Mouse (Mus musculus) thymus, postnatal 36 days (tissue): ENCODE results near the gene Pwwp2b.
A peak's percentile ranks its signal among the peaks of the same experiment; 100 is the strongest.

Source experiments
- DNase-seq, 2 experiments: peaks; one replicate each; pipeline ENCODE4 v3.0.0; 2022; ENCODE audit warnings: mixed read lengths in 2 of 2

Pwwp2b gene

DNA sequence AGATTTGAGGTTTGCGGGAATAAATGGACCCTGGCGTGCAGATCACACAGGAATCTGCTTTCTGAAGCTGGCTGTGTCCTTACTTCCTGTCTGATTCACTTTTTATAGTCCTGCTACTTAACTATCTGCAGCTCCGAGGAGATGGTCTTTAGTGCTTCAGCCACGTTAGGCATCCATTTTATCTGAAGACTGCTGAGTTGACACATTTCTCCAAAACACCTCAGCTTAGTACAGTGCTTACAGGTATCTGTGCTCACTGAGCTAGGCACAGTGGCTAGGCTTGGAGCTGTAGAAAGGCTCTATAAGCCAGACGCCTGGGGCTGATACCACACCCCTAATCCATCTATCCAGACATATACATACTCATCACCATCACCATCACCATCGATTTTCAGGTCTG lies 17.4 kb downstream of the Pwwp2b start:
- DNase-seq = no peak

DNA sequence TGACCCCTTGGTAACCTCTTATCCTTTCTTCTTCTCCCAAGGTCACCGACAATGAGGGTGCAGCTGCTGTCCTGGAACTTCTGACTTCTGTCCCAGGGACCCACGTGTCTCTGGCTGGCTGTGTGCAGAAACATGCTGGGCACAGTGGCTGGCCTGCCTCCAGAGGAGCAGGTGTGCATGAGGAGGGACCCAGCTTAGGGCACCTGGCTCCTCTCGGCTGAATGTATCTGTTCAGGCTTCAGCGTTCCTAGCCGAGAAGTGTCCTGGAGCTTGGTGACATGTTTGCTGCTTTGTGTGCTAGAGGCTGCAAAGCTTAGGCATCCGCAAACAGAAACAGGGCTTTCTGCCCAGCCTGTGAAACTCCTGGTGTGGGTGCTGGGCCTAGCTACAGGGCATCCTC lies 18.1 kb downstream of the Pwwp2b start:
- DNase-seq = no peak

DNA sequence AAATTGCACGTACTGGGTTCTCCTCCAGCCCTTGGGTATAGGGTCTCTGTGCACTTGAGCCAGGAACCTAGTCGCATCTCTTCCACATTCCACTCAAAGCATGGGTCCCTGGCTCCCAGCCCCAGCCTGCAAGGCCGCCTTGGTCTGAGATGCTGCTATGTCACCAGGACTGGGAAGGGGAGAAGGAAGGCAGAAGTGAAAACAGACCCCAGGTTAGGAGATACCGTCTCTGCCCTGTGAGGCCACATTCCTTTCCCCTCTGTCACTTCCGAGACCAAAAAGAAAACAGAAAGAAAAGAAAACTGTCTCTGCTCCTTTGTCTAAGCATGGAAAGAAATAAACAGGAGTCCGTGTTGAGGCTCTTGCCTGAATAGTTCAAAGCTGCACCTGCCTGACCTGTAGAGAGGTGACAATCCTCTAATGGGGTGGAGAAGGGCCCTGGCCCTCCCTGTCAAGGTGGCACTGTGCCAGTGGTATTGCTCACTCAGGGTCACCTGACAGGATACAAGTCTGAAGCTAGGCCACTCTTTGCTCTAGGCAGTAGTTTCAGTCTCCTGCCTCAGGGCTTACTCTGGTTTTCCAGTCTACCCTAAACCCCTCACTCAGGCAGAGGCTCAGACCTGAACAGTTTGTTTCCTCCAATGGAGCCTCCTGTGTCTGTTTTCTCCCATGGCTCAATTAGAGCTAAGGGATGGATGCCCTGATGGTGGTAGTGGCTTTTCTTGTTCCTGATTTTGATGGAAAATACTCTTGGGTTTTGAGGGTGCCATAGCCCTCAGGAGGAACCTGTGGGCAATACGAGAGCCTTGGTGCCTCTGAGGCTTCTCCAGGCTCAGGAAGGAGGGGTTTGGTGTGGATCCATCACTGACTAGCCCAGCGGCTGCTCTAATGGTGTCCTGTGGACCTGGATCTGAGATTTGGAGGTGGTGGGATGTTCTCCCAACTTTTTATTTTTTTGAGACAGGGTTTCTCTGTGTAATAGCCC lies 18.9 kb downstream of the Pwwp2b start:
- DNase-seq = no peak

DNA sequence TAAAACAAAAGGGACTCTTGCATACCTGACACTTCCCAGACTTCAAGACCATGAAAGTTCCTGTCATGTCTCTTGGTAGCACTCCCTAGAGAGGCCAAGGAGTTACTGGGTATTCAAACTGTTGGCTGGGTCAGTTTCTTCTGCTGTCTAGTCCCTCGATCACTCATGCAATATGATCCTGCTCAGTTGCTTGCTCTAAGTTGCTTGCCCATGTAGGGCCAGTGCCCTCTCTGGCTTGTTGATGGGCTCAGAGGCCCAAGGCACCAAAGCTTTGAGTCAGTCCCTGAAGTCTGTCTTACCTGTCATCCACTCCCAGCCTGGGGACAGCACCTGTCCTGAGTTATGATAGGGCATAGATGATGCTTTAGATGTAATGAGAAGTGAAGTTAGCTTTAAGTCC lies 22.5 kb downstream of the Pwwp2b start:
- no peak for DNase-seq

DNA sequence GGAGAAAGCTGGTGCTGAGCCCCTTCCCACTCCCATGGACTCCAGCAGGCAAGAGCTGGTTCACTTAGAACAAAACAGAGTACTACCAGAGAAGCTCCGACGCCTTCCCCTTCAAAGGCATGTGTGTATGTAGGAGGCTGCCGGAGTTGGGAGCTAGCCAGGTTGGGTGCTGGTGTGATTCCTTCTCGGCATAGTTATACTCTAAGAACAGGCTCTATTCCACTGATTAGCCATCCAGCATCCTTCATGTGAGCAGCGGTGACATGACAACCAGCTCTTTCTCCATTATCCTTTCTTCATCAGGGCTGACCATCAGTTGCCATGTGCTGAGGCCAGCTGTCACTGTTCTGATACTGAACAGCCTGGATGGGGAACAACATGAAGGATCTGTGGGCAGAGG lies 23.6 kb downstream of the Pwwp2b start:
- no peak for DNase-seq

DNA sequence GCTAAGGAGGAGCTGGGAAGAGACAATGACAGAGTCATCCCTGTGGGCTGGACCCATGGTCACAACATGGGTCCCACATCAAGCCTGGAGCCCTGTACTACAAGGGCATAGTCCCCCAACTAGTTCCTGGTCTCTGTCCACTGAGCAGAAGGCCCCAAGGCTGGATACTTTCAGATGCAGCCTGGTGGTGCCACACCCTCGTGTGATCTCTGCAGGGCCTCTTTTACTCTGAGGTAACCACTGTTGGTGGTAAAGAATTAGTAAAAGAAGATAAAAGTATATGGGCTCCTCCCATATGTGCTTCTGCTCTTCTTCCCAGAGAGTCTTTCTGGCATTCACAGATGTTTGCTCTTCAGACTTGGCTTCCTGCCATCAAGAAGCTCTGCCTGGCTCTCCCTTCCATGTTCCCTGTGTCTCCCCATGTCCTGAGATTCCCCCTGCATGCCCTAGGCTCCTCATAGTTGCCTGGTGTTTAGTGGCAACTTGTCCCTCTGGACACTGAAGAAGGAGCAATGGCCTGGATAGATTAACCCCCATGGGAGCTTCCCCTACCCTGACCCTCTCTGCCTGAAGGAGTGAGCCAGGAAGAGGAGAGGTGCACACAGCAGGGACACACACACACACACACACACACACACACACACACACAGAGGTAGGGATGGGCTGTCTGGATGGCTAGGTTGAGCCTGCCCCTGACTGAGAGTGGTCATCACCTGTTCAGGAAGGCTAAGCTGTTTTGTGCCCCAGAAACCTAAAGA lies 24.5 kb downstream of the Pwwp2b start:
- DNase-seq = no peak

DNA sequence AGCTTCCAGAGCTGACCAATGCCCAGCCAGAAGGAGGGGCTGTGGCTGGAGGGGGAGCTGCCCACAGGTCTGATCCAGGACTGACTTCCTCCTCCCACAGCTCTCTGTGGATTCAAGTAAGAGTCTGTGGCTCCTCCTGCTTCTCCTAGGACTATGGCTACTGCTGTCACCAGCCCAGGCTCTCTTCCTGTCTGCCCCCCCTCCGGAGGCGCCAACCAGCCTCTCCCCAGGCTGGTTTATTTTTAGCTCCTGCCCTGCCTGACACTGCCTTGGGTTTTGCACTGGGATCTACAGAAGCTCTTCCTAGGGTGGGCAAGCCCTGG lies 25.1 kb downstream of the Pwwp2b start:
- peak in 1 of 2 experiments; percentile 13 for DNase-seq

DNA sequence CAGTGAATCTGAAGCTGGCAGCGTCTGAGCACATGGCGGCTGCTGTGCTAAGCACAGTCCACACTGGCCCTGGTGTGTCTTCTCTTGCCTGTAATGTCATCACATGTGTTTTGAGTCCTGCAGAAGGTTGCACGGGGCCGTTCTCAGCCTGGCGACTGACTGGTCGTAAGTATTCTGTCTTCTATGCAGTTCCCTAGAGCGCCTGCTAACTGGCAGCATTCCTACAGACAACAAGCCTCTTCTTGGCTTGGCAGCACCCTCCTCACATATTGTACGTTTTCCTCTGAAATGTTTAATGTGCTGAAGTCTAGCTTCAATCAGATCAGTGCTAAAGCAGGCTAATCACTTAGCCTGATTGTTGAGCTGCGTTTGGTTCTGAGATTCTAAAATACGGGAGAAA lies 27.3 kb downstream of the Pwwp2b start:
- DNase-seq = no peak

DNA sequence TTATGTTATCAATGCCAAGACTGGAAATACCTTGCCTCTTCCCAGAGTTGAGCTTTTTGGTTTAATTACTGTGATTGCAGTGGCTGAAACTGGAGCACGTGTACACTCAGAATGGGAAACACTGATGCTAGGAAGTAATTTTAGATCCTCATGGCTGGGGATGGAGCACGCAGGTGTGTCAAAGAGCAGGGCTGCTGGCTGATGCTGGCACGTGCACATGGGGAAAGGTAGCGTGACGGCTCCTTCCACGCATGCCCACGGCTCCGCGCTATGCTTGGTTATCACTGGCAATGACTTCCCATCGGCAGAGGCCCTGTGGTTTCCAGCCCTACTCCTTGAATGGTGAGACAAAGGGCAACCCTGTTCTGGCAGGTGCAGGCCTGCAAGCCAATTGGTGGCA lies 27.9 kb downstream of the Pwwp2b start:
- DNase-seq = no peak

DNA sequence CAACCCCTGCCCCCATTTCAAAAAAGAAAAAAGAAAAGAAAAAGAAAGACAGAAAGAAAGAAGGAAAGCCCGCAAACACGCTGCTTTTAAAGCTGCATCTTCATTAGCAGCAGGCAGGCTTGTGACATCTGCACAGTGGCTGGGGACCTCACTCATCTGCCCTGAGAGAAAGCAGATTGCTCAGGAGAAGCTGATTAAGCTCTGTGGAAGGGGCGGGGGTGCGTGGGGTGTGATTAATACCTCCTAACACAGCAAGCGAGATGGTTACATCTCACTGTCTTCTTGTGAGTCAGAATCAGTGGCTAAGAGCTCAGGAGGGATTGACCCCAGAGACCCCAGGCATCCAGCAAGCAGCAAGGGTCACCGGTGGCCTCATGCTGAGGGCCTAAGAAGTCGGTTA lies 29.3 kb downstream of the Pwwp2b start:
- DNase-seq = no peak

DNA sequence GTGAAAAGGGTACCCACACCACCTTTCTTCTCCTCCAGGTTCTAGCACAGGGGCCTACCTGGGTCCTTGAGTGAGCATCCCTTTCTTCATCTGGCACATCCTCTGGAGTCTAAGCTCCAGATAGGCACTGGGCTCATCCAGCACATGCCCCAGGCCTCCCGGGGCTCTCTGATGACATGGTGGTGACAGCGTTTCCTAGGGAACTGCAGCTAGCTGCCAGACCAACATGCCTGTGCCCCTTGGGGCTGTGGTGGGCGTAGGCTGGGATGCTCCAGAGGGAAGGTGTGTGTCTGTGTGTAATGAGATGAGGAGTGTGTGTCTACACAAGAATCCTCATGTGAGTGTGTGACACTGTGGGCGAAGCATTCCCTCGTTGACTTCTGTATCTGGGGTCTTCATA lies 31.3 kb downstream of the Pwwp2b start:
- DNase-seq = no peak

DNA sequence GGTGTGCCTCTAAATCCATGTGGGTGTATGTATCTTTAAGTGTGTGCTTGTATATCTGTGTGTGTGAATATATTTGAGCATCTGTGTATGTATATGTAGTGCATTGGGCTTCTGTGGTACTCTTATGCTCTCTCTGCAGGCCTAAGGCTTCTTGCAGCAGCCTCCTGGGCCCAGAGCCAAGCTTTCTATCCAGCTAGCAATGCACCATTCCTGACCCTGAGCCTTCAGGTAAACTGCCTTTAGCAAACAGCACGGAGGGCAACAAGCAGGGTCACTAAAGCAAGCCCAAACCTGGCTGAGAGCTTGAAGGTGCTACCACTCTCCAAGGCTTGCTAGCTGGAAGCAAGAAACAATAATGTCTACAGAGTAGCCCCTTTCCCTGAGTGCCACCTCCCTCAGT lies 31.8 kb downstream of the Pwwp2b start:
- DNase-seq = no peak

DNA sequence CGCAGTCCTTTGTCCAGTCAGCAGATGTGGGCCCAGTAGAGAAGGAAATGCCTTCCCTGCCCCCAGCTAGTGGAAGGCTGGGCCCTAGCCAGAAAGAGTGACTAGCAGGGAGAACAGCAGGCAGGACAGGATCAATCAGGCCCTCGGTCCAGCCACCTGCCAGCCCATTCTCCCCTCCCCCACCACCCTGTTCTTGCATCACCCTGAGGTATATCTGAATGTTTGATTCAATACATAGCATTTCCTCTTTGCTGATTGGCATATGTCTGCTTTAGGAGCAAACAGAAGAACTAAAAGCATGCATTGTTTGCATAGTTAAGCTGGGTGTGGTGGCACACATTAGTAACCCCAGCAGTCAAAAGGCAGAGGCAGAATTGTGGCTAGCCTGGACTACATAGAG lies 32.9 kb downstream of the Pwwp2b start:
- DNase-seq = no peak

DNA sequence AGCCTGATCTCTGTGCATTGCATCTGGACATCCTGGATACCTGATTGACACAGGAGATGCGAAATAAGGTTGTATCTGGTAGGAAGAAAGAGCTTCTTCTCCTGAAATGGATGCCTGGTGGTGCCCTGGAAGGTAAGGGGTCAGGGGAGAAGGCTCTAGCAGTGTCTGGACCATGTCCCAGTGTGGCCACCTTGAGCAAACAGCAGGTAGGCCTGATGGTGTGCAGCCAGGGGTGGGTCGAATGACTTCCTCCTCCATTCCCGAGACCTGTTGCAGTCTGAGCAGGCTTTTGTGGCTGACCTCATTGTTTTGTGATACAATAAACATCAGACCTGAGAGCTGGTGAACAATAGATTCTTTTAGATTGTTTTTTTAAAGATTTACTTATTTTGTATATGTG lies 33.8 kb downstream of the Pwwp2b start:
- no peak for DNase-seq

DNA sequence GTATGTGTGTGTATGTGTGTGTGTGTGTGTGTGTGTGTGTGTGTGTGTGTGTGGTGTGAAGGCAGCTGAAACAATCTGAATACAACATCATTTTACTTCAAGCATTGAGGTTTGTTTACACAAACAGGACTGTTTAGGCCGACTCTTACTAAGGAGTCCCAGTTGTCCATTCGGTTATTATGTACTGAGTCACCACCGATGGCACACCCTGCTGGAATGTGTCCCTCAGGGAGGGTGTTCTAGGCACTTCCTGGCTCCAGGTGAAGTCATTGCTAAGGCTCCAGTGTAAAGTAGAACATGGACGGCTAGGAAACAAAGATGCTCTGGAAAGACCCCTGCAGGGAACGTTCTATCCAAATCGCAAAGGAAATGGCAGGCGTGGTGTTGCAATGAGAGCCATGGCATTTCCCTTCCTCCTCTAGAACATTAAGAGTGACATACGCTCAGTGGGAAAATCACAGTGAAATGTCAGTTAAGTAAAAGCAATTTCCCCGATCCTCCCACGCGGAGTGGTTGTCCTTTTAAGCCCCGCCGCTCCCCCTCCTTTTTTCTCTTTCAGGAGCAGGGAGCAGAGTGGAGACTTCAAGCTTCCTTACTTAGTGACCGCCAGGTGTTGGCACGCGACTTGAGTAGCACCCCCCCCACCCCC lies 37.1 kb downstream of the Pwwp2b start:
- no peak for DNase-seq

DNA sequence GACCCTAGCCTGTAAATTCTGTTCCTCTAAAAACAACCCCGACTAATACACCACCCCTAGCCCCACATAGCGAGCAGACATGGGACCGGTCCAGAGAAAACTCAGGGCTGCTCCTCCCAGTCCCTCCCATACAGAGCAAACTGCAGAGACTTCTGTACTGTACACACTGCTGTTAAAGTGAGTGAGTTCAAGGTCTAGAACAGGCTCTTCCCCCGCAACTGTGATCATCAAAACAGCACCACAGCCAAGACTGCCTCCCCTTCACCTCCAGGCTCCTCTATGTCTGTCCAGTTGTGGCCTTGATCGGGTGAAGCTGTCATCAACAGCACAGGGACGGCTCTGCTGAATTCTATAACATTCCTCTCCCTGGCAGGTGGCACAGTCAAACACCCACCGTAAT lies 40.3 kb downstream of the Pwwp2b start:
- no peak for DNase-seq

DNA sequence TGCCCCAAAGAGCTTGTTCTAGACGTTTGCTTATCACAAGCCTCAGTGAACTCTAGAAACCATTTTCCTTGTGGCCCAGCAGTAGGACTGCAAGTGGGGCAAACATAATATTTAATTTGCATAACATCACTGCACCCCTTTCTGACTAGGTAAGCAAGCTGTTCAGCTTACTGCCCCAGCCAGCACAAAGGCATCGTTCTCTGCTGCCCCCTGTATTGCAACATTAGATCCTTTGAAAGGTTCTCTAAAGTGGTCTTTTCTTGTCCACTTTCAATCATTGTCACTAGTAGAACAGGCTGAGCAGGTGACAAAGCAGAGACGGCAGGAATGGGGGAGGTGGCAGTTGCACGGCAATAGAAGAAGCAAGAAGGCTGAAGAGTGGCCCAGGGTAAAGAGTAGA lies 45.1 kb downstream of the Pwwp2b start:
- no peak for DNase-seq

DNA sequence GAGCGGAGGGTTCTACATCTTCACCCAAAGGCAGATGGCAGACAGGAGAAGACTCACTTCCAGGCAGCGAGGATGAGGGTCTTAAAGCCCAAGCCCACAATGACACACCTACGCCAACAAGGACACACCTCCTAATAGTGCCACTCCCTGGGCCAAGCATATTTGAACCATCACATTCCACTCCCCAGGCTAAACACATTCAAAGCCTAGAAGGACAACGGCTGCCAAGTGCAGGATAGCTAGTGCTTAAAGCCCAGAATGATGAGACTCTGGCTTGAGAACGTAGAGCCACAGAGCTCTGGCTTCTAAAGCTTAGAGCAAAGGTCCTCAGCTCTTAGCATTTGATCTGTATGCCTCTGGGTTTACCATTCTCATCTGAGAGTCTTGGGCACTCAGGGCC lies 45.8 kb downstream of the Pwwp2b start:
- DNase-seq = no peak

DNA sequence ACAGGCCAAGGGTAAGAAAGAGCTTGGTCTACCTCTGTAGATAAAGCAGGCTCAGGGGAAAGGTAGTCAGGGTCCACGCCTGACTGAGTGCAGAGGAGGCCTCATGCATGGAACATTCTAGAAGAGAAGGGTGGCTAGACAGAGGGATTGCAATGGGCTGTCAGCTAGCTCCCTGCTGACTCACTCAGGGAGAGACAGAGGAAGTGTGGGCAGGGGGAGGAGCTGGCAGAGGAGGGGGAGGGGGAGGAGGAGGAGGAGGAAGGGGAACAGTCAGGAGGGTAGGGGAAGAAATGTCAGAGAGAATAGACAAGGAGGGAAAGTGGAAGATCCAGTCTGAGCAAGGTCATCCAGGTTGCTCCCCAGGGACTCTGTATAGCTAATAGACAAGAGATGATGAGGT lies 47.4 kb downstream of the Pwwp2b start:
- peak in 1 of 2 experiments; percentile 6 for DNase-seq

DNA sequence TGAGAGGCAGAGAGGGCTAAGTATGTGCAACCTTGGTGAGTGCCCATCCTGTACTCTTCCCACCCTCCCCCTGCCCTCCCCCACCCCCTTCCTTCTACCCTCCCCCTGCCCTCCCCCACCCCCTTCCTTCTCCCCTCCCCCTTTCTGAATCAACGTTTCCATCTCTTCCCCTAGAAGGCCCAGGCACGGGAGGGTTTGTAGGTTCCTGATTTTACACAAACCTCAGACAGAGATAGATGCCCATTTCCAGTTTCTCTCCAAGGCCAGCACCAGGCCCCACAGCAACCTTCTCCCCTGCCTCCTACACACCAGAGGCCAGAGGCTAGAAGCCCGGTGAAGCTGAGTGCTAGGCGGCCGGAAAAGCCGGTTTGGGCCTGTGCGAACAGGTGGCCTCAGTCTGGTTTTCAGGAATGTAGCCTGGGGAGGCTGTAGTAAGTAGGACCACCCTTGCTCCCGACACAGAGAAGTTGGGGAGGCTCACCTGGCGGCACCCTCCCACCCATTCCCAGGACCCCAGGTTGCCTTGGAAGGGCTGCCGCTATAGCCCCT lies 48.3 kb downstream of the Pwwp2b start:
- DNase-seq = no peak

DNA sequence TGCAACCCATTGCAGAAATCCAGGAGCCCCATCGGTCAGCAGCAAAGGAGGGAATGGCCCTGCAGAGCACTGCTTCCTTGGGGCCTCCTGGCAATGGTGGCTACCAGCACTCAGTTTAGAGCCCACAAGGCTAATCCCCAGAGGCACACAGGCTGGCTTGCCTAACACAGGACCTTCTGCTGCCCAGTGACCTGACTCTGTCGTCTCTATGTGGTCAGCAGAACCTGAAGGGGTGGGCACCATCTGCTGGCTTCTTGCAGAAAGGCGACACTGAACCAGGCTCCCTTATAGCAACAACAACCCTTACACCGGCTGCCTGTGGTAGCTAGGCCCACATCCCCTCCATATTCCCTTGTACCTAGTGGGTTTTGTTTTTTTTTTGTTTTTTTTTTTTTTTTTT lies 50.2 kb downstream of the Pwwp2b start:
- DNase-seq = no peak

DNA sequence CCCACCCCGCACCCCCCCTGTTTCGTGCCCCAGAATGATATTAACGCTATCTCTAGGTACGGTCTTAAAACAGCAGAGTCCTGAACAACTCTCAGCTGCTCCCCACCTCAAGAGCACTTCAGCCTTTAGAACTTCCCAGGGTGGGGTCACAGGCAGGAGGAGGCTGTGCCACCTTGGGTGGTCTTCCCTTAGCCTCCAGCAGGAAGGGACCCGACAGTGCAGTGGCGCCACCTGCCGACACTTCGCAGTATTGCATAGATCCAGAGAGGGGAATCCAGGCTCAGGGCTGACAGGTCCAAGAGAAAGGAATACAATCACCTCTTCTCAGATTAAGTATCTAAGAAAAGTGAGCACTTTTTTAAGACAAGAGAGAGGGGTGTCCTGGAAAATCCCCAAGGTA lies 51.1 kb downstream of the Pwwp2b start:
- DNase-seq = peak; percentile 77 to 85

DNA sequence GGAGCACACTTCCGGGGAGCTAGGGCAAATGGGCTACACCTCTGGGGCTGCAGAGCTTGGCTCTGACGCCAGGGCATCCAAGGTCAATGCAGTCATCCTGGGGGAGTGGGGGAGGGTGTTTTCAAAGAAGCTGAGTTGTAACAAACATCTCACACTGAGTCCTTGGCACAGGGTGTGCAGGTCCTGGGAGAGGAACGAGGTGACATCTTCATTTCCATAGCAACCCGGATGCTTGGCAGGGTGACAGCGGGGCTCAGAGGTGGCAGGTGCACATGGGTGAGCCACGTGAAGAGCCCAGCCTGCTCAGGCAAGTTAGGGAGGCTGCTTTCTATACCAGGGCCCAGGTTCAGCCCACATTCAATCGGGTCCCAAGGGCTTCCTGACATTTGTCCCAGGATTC lies 52.1 kb downstream of the Pwwp2b start:
- DNase-seq = no peak

DNA sequence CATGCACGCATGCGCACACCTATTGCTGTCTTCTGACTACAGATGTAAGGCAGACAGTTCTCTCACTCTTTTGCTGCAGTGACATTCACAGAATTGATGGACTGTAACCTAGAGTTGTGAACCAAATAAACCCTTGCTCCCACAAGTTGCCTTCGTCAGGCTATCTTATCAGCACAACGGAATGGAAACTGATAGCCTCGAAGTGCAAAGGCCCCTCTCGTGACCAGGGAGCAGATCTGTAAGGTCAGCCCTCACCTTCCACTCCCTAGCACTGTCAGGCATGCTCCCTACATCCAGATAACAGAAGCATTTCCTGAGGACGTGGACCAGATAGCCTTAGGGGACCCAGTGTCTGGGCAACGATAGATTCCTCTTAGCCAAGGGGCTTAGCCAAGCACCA lies 53.2 kb downstream of the Pwwp2b start:
- no peak for DNase-seq
